Mouse (Mus musculus): ENCODE measurements around the gene Bbs9.

GRCm38 (mm10) chr9:22776246-22776961, 300.9 kb downstream of the Bbs9 start:
- TF ChIP-seq POLR2A (IDR thresholded peaks at IDR 0.05; ENCODE audit: low read depth, low read length) (no peak), CTCF (conservative IDR thresholded peaks at IDR 0.05; ENCODE audit: insufficient read depth, insufficient read length, low read depth, low read length) (no peak)
